Mouse (Mus musculus): ENCODE data around the gene Pcsk2.

The Pcsk2 gene

GRCm38 (mm10) chr2:143545758-143546246 lies at the start of gene Pcsk2:
Gene Pcsk2, plus strand, starts transcription at chr2:143546156.
- DNase-seq = no peak

DNA sequence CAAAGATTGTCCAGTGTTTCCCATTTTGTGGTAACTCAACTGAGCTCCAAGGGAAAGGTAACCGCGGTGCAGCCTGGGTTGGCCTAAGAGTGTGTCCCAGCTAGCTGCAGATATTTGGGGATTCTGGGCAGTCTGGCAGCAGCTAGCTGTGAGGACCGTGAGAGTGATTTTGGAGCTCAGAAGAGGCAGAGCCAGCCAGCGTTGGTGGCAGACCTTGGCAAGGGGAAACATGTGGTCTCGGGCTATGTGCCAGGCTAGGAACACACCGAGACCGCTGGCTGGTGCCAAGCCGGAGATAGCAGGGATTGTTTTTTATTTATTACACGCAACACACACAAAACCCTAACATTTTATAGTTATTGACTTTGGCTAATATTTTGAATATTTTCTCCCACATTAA lies 45.1 kb upstream of the Pcsk2 start:
- DNase-seq = no peak

- DNase-seq = no peak
Measured at GRCm38 (mm10) chr2:143501760-143502159, 44.2 kb upstream of the Pcsk2 start.

- DNase-seq = no peak
Measured at GRCm38 (mm10) chr2:143502203-143502602, 43.8 kb upstream of the Pcsk2 start.

DNA sequence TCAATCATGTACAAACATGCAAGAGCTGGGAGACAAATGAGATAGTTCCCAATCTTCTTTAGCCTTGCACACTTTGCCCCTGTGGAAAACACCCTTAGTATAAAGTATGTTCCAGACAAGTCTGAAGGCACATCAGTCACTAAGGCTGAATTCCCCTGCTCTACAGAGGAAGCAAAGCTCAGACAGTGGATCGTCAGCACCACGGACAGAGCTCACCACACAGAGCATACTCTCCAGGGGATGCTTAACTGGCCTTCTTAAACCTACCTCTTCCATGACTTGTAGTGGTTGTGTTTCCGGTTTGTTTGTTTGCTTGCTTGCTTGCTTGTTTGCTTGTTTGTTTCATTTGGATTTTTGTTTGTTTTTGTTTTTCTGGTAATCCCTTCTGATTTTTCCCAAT lies 9.5 kb upstream of the Pcsk2 start:
- no peak for DNase-seq

DNA sequence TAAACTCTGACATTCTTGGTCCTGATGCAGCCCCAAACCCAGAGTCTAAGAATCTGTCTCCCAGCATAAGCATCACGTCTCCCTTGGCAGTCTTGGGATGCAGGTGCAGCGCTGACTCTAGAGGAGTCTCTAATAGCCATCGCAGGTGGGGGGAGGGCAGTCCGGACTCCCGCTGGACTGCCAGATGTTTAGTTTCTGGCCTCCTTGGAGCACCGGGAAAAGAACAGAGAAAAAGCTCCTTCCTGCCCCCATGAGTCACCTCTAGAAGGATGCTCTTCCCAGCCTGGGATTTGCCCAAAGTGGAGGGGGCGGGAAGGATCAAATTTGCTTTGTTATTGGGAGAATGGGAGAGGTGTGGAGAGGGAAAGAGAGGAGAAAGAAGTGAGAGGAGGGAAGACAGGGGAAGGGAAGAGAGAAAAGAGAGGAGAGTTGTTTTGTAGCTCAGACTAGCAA lies 631 bp upstream of the Pcsk2 start:
- no peak for DNase-seq

- no peak for DNase-seq
Measured at GRCm38 (mm10) chr2:143546412-143547211, 656 bp downstream of the Pcsk2 start.

- no peak for DNase-seq
Measured at GRCm38 (mm10) chr2:143547251-143548090, 1.5 kb downstream of the Pcsk2 start.

DNA sequence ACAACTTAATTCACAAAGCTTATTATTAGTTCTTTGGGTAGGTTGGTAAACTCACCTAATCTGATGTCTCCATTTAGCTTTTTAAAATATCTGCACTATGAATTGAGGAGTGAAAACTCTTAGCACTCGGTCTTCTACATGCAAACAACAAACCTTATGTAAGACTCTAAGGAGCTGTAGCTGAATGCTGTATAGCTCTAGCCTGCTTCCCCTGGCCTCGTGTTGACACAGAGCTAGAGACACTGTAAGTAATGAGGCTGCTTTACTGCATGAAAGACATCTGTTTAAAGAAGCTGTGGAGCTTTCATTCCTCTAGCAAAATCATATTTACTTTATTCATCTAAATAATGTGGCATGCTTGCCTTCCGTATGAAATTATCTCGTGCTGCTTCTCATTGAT lies 14.4 kb downstream of the Pcsk2 start:
- DNase-seq = no peak

DNA sequence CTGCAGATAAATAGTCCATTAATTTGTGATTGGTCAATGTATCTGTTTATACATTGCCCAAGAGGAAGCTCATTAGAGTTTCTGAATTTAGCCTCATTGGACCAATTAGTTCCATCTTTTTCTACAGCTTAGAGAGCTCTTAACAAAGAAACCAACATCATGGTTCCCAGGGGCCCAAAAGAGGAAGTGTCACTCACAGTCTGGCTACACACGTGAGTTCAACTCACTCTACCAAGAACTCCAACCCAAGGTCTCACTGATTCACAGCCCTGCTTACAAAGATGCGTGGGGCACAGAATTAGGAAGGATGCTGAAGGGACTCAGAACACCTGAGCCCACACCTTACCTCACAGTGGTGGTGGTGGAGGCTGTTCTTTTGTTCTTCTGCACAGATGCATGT lies 19.1 kb downstream of the Pcsk2 start:
- DNase-seq = no peak

DNA sequence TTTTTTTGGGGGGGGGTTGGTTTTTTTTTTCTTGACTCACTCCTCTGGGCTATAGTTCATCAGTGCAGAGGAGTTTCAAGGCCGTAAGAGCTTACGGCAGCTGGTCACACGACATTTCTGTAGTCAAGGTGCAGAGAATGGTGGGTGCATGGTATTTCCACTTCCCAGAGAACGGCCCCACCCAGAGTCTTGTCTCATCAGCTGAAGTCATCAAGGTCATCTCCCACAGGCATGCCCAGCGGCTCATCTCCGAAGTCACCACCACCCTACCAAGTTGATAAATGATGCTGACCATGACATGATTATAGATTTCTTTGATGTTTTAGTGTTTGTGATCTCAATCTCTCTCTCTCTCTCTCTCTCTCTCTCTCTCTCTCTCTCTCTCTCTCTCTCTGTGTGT lies 20.0 kb downstream of the Pcsk2 start:
- no peak for DNase-seq

- no peak for DNase-seq
Measured at GRCm38 (mm10) chr2:143585341-143585740, 39.4 kb downstream of the Pcsk2 start.

DNA sequence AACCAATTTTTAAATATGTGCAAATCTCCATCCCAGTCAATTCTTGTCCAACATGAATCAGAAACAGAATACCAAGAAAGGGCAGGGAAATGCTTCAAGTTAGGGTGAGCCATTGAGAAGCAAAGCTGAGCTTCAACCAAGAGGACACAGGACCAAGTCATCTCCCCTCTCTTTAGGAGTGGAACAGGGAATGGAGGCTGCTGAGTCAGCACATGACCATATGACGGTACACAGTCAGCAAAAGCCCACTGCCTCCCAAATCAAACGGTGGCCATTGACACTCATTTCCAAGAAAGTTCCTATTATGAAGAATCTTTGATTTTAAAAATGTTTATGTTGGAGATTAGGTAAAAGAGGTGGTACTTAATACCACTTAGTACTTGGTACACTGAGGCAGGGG lies 44.4 kb downstream of the Pcsk2 start:
- DNase-seq = no peak

DNA sequence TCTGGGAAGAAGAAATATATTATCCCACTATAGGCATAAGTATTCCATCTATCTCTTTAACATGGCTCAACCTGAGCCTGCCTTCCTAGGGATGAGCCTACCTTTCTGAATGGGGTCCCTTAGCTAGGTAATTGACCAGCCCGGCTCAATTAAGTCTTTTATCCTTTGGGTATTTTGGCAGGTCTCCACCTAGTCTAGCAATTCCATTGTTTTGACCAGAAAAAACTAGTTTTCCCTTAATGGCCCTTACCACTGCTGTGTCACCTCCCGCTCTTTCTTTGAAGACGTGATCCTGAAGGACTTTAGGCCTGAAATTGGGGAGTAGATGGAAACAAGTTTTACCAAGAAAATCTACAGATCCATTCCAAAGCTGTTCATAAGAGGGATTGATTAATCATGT lies 57.1 kb downstream of the Pcsk2 start:
- no peak for DNase-seq

DNA sequence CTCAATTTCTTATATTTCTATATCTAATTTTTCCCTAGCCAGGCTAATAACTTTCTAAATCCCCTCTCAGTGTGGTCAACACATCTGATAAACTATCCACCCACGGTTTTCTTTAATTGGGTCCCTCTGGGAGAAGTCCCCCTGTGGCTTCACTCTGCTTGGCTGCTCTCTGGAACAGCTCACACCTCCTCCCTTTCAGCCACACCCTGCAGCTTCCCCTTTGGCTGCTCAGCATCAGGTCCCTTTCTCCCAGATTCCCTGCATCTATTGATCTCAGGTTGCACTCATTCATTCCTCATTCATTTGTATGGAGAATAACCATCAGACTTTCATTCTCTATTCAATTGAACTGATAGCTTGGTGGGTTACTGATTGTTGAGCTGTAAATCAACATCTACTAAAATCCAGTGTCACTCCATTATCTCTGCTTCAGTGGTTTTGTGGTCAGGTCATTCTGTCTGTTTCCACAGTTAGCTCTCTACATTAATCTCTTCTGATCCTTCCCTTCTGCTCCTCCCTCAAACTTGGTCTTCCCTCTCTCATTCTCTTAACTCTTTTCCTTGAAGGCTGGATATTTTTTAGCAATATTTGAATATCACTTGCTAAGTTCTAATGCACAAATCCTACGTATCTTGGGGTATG lies 58.0 kb downstream of the Pcsk2 start:
- no peak for DNase-seq

- no peak for DNase-seq
Measured at GRCm38 (mm10) chr2:143610355-143611331, 64.7 kb downstream of the Pcsk2 start.

DNA sequence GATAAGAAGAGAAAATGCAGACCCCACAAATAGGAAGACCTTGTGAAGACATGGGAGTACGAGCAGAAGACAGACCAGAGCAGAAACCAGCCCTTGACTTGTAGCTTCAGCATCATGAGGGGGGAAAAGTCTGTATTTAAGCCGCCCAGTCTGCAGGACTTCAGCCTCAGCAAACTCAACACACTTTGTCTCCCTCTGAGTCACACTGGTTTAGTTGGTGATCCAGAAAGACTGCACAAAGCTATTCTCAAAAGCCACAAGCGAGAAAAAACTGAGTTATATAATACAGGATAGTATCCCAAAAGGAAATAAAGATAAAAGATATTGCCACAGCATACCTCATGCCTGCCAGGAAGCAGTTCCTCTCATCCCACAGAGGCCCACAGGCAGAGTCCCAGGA lies 67.5 kb downstream of the Pcsk2 start:
- DNase-seq = no peak

GRCm38 (mm10) chr2:143614775-143615174 lies 68.8 kb downstream of the Pcsk2 start:
- DNase-seq = no peak

GRCm38 (mm10) chr2:143620916-143621315 lies 75.0 kb downstream of the Pcsk2 start:
- no peak for DNase-seq

DNA sequence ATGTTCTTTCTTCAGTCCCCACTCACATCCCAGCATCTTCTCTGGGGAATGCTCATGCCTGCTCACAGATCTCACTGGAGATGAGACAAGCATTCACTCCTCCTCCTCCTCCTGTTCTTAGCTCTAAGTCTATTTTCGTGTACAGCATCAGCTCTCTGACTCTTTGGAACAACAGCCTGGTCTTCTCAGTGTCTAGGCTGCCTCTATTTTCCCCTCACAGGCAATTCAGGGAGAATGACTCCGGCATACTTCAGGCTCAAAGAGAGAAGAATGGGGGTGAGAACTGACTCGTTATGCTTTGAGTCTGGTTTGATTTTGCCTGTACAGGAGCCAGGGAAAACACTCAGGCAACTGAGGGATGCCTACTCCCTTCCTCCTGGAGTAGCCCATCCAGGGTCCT lies 78.0 kb downstream of the Pcsk2 start:
- DNase-seq = no peak

DNA sequence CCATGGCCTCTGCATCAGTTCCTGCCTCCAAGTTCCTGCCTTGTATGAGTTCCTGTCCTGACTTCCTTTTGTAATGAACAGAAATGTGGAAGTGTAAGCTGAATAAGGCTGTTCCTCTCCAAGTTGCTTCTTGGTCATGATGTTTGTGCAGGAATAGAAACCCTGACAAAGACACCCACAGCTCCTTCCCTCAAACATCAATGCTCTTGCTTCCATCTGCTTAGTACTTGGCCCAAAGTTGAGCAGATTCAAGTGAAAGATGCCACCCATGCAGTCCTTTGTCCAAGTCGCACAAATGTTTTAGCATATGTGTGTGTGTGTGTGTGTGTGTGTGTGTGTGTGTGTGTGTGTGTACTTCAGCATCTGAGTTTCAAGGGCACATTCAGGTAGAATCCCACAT lies 97.3 kb downstream of the Pcsk2 start:
- no peak for DNase-seq

- DNase-seq = no peak
Measured at GRCm38 (mm10) chr2:143644374-143644773, 98.4 kb downstream of the Pcsk2 start.

All from thymus, postnatal 25 days (tissue).